Mouse (Mus musculus) neural tube, embryonic 15.5 days (tissue): Measurements from ENCODE around the gene Ikzf4. TPM values are rescaled to one million over a fixed set of nuclear protein-coding genes. Genes with fewer than 3 reads are reported as not detected.
A peak's percentile ranks its signal among the peaks of the same experiment; 100 is the strongest.

ENCODE experiments used
- ATAC-seq: fragments of 200-750 bp; cut with Nextera tagmentation; 2 replicates; pipeline ENCODE4 v1.8.0; 2017; ENCODE audit warnings: mild to moderate bottlenecking, moderate TSS enrichment, moderate library complexity; ENCODE audit not compliant: low FRiP score
- H3K27ac ChIP-seq: fragments of 300-500 bp; sonication (generic); replicated peaks from 2 replicates; pipeline ENCODE4 v1.5.1; 2015; ENCODE audit warnings: mild to moderate bottlenecking, inconsistent platforms
- H3K27me3 ChIP-seq: fragments of 300-500 bp; sonication (generic); replicated peaks from 2 replicates; pipeline ENCODE4 v1.6.1; 2015; ENCODE audit warnings: inconsistent platforms
- H3K36me3 ChIP-seq: fragments of 300-500 bp; sonication (generic); 2 replicates; pipeline ENCODE4 v1.6.1; 2015; ENCODE audit warnings: inconsistent platforms
- H3K4me1 ChIP-seq: fragments of 300-500 bp; sonication (generic); 2 replicates; pipeline ENCODE4 v1.6.1; 2015; ENCODE audit warnings: inconsistent platforms
- H3K4me2 ChIP-seq: fragments of 300-500 bp; sonication (generic); 2 replicates; pipeline ENCODE4 v1.6.1; 2015; ENCODE audit warnings: inconsistent platforms, mild to moderate bottlenecking, moderate library complexity
- H3K4me3 ChIP-seq: fragments of 300-500 bp; sonication (generic); replicated peaks from 2 replicates; pipeline ENCODE4 v1.5.1; 2015; ENCODE audit warnings: mild to moderate bottlenecking, inconsistent platforms
- H3K9ac ChIP-seq: fragments of 300-500 bp; sonication (generic); replicated peaks from 2 replicates; pipeline ENCODE4 v1.6.1; 2015; ENCODE audit warnings: mild to moderate bottlenecking, inconsistent platforms
- H3K9me3 ChIP-seq: fragments of 300-500 bp; sonication (generic); replicated peaks from 2 replicates; pipeline ENCODE4 v1.6.1; 2016; ENCODE audit warnings: inconsistent platforms
- WGBS: fragments of 180-500 bp; shearing (Covaris S2); methylation state at CpG from one replicate; pipeline ENCODE4 v1.1.7; 2015; ENCODE audit warnings: mixed read lengths; 5-methylcytosine and 5-hydroxymethylcytosine counted together
- polyA plus RNA-seq: library from polyadenylated mRNA; unstranded; fragments of >200 nt; fragmentation: Nextera tagmentation; extraction: Ambion mirVana; gene quantifications from 2 replicates; pipeline ENCODE4 v1.2.1, GENCODE M21; 2015

Gene Ikzf4
- 15.2 and 17.0 TPM in 2 replicates for polyA plus RNA-seq

GRCm38 (mm10) chr10:128645111-128646011 is at the start of gene Ikzf4:
Ikzf4 (minus strand) TSS chr10:128645991.
- ATAC-seq: peak; percentile 85
- Histone ChIP-seq H3K4me2 (peak within 1 kb of the TSS; percentile 64), H3K4me3 (peak within 1 kb of the TSS; percentile 67), H3K9me3 (no peaks in the 10 kb centered on the region), H3K9ac (peak within 1 kb of the TSS; percentile 68), H3K4me1 (peaks cover 42% of the 10 kb centered on the region), H3K36me3 (peaks cover 20% of the 10 kb centered on the region), H3K27me3 (no peaks in the 10 kb centered on the region), H3K27ac (peak within 1 kb of the TSS; percentile 96)
- under 1% methylated on average over 33 of the region's 36 CpGs for WGBS

DNA sequence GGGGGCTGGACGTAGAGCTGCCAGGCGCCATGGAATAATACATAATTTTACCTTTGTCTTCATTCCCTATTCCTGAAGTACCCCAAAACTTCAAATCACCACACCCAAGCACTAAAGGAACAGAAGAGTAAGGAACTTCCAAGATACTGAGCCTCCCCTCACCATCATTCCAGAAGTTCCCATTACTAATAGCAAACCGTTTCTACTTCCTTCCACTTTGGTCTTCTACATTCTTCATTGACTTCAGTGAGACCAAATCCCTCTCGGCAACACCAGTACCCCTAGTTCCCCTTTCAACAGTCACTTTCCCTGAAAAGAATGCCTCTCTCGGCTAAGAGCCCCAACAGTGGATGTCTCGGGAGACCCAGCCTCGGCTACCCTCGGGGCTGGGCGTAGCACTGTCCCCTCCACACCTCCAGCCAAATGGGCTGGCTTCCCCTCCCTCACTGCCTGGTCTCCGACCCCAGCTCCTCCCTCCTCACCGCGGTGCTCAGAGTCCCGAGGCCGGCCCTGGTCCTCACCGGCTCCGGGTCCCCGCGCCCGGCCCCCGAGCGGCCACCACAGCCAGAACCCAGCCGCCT is 49.7 kb upstream of the Ikzf4 start:
- H3K27me3 ChIP-seq: no peaks in the 10 kb centered on the region
- peak overlapping the region; percentile 99 for H3K27ac ChIP-seq
- WGBS: 2% methylated on average over 22 of the region's 22 CpGs
- peak overlapping the region; percentile 75 for H3K4me3 ChIP-seq
- peak overlapping the region; percentile 72 for H3K4me2 ChIP-seq
- no peaks in the 10 kb centered on the region for H3K9me3 ChIP-seq
- ATAC-seq: no peak; the same call in 1 of the 2 replicates
- peaks cover 22% of the 10 kb centered on the region for H3K4me1 ChIP-seq
- peak overlapping the region; percentile 92 for H3K9ac ChIP-seq
- H3K36me3 ChIP-seq: no peaks in the 10 kb centered on the region

DNA sequence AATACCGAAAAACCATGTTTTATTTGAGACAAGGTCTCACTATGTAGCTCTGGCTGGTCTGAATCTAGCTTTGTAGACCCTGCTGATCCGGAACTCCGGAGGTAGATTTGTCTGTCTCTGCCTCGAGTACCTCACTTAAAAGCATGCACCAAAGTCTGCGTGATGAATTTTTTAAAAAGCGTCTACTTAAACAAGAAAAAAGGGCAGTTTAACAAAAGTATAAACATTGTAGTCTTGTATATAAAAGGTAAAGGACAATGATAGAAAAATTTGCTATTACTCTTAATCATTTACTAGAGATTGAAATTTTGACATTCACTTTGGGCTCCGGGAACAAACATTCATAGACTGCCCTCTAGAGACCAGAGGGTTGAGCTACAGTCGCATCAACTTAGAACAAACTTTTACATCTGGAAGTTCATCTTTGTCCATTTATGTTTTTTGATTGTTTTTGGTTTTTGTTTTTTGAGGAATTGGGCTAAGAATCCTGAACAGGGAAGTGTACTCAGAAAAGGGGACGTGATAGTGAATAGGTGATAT is 28.7 kb upstream of the Ikzf4 start:
- Histone ChIP-seq H3K36me3 (peaks cover 12% of the 10 kb centered on the region), H3K27ac (peak overlapping the region; percentile 80), H3K9ac (peak overlapping the region; percentile 65), H3K27me3 (no peaks in the 10 kb centered on the region), H3K4me3 (peak overlapping the region; percentile 71), H3K4me2 (peak overlapping the region; percentile 89), H3K4me1 (peaks cover 15% of the 10 kb centered on the region), H3K9me3 (no peaks in the 10 kb centered on the region)
- 5% methylated on average over 9 of the region's 9 CpGs for WGBS
- ATAC-seq: peak; percentile 13; the same call in 1 of the 2 replicates

GRCm38 (mm10) chr10:128673763-128674468 is 28.1 kb upstream of the Ikzf4 start, which contains the start of gene Suox:
Suox (minus strand) TSS chr10:128674073.
- ATAC-seq: peak; percentile 91
- Histone ChIP-seq H3K9me3 (no peaks in the 10 kb centered on the region), H3K9ac (peak within 1 kb of the TSS; percentile 65), H3K27ac (peak within 1 kb of the TSS; percentile 80), H3K4me2 (peak within 1 kb of the TSS; percentile 89), H3K4me3 (peak within 1 kb of the TSS; percentile 71), H3K4me1 (peaks cover 18% of the 10 kb centered on the region), H3K27me3 (no peaks in the 10 kb centered on the region), H3K36me3 (peaks cover 10% of the 10 kb centered on the region; the same call in 1 of the 2 replicates)
- under 1% methylated on average over 60 of the region's 60 CpGs for WGBS

- Histone ChIP-seq H3K27me3 (no peaks in the 10 kb centered on the region), H3K4me2 (no peak overlapping the region), H3K4me1 (peaks cover 30% of the 10 kb centered on the region), H3K9me3 (no peaks in the 10 kb centered on the region), H3K4me3 (no peak overlapping the region), H3K9ac (no peak overlapping the region), H3K27ac (no peak overlapping the region), H3K36me3 (peaks cover 10% of the 10 kb centered on the region; the same call in 1 of the 2 replicates)
- WGBS: 95% methylated on average over 9 of the region's 9 CpGs
- no peak for ATAC-seq
Measured at GRCm38 (mm10) chr10:128671148-128671547, 25.4 kb upstream of the Ikzf4 start.

- WGBS: under 1% methylated on average over 42 of the region's 42 CpGs
- H3K4me2 ChIP-seq: peak overlapping the region; percentile 77
- peak overlapping the region; percentile 88 for H3K27ac ChIP-seq
- ATAC-seq: peak; percentile 78
- H3K9me3 ChIP-seq: no peaks in the 10 kb centered on the region
- H3K9ac ChIP-seq: peak overlapping the region; percentile 65
- H3K4me1 ChIP-seq: peaks cover 25% of the 10 kb centered on the region
- no peaks in the 10 kb centered on the region for H3K27me3 ChIP-seq
- peaks cover 10% of the 10 kb centered on the region; the same call in 1 of the 2 replicates for H3K36me3 ChIP-seq
- peak overlapping the region; percentile 63 for H3K4me3 ChIP-seq
Measured at GRCm38 (mm10) chr10:128668790-128669672, 23.2 kb upstream of the Ikzf4 start.

DNA sequence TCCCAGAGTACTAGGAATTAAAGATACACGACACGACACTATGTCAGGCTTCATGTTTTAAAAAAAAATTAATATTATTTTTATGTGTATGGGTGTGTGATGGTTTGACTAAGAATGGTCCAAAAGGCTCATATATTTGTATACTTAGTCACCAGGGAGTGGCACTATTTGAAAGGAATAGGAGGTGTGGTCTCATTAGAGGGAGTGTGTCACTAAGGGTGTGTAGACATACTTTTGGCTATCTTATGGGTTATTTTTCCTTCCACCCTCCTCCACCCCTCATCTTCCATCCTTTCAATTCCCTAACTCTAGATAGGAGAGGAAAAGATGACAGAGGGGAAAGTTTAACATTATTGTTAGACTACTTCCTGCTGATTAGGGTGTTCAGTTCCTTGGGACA is 20.0 kb upstream of the Ikzf4 start:
- no peak overlapping the region for H3K4me3 ChIP-seq
- H3K9ac ChIP-seq: no peak overlapping the region
- ATAC-seq: no peak
- no peak overlapping the region for H3K27ac ChIP-seq
- H3K4me2 ChIP-seq: no peak overlapping the region
- no peaks in the 10 kb centered on the region for H3K9me3 ChIP-seq
- WGBS: 97% methylated on average over 2 of the region's 2 CpGs
- peaks cover 2% of the 10 kb centered on the region; the same call in 1 of the 2 replicates for H3K36me3 ChIP-seq
- H3K4me1 ChIP-seq: peaks cover 17% of the 10 kb centered on the region
- no peaks in the 10 kb centered on the region for H3K27me3 ChIP-seq

DNA sequence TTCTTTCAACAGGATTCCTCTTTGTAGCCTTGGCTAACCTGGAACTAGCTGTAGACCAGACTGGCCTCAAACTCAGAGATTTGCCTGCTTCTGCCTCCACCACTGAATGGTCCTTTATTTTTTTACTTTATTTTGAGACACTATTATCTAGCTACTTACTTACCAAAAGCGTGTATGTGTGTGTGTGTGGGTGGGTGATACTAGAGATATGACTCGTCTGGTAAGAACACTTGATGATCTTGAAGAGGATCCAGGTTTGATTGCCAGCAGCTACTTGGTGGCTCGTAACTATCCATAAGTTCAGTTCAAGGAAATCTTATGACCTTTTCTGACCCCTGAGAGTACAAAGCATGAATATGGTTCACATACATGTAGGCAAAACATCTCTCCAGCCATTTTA is 19.5 kb upstream of the Ikzf4 start:
- ATAC-seq: no peak
- H3K9me3 ChIP-seq: no peaks in the 10 kb centered on the region
- WGBS: 90% methylated on average over 3 of the region's 3 CpGs

GRCm38 (mm10) chr10:128664808-128665207 is 19.0 kb upstream of the Ikzf4 start:
- no peaks in the 10 kb centered on the region for H3K9me3 ChIP-seq
- no peak overlapping the region for H3K4me2 ChIP-seq
- H3K4me3 ChIP-seq: no peak overlapping the region
- H3K36me3 ChIP-seq: no peaks in the 10 kb centered on the region
- WGBS: 75% methylated on average over 3 of the region's 3 CpGs
- H3K27me3 ChIP-seq: no peaks in the 10 kb centered on the region
- no peak for ATAC-seq
- peaks cover 17% of the 10 kb centered on the region for H3K4me1 ChIP-seq
- no peak overlapping the region for H3K27ac ChIP-seq
- no peak overlapping the region for H3K9ac ChIP-seq

More for the DNA sequence above, 19.5 kb upstream of the Ikzf4 start:
- peaks cover 17% of the 10 kb centered on the region for H3K4me1 ChIP-seq
- no peak overlapping the region for H3K4me2 ChIP-seq
- H3K27me3 ChIP-seq: no peaks in the 10 kb centered on the region
- H3K36me3 ChIP-seq: no peaks in the 10 kb centered on the region
- no peak overlapping the region for H3K27ac ChIP-seq
- H3K9ac ChIP-seq: no peak overlapping the region
- no peak overlapping the region for H3K4me3 ChIP-seq

GRCm38 (mm10) chr10:128663441-128664220 is 17.8 kb upstream of the Ikzf4 start:
- H3K9ac ChIP-seq: no peak overlapping the region
- ATAC-seq: no peak
- WGBS: 77% methylated on average over 5 of the region's 5 CpGs
- H3K4me2 ChIP-seq: no peak overlapping the region
- no peaks in the 10 kb centered on the region for H3K27me3 ChIP-seq
- H3K9me3 ChIP-seq: no peaks in the 10 kb centered on the region
- no peaks in the 10 kb centered on the region for H3K36me3 ChIP-seq
- no peak overlapping the region for H3K27ac ChIP-seq
- H3K4me3 ChIP-seq: no peak overlapping the region
- H3K4me1 ChIP-seq: peaks cover 11% of the 10 kb centered on the region
